Mouse (Mus musculus): Measurements from ENCODE around the gene Polrmt. TPM values are rescaled to one million over a fixed set of nuclear protein-coding genes. Genes with fewer than 3 reads are reported as not detected.

The Polrmt gene
- total and polyA plus RNA-seq, 3 experiments, result 13.5 to 50.5 (median 49.0) TPM

- H3K9ac ChIP-seq (ENCODE audit: insufficient read depth, low read depth), result no peak overlapping the region
- no peaks in the 10 kb centered on the region for H3K79me2 ChIP-seq (replicated peaks; ENCODE audit: control insufficient read depth, extremely low read depth, insufficient read depth, poor library complexity, severe bottlenecking)
- dilution Hi-C loops (cut with MboI; ENCODE audit: extremely low pct_ligation_motif_present, extremely low pct_unique_long_range_greater_than_20kb, low sequenced_read_pairs), result no loop called here
- H3K4me3 ChIP-seq (replicated peaks in 1 of 3; ENCODE audit: low read depth in 2 of 3, low read length in 2 of 3, poor library complexity in 1 of 3), result no peak overlapping the region
- peaks cover 35% of the 10 kb centered on the region for H3K9me3 ChIP-seq (replicated peaks; ENCODE audit: low read length)
- in situ Hi-C loops (cut with MboI; ENCODE audit: low pct_ligation_motif_present, low pct_unique_long_range_greater_than_20kb, low sequenced_read_pairs), result no loop called here
- peaks cover 72 to 83% of the 10 kb centered on the region in 2 experiments for H3K36me3 ChIP-seq (replicated peaks in 1 of 2; ENCODE audit: control insufficient read depth in 1 of 2, insufficient read depth in 1 of 2, low read length in 1 of 2)
- H3K4me1 ChIP-seq (ENCODE audit: control insufficient read depth in 1 of 2, insufficient read depth in 2 of 2), result no peaks in the 10 kb centered on the region
- no peak for DNase-seq (ENCODE audit: extremely low read depth)
- no peak overlapping the region for H3K4me2 ChIP-seq (ENCODE audit: insufficient read depth, low read depth, poor library complexity, severe bottlenecking)
- TF ChIP-seq ELF1 (IDR thresholded peaks at IDR 0.05; ENCODE audit: low read depth, low read length) (no peak), JUND (conservative IDR thresholded peaks at IDR 0.05; ENCODE audit: low read depth, low read length) (no peak), USF1 (IDR thresholded peaks at IDR 0.05; ENCODE audit: low read depth, low read length) (no peak), CTCF (conservative IDR thresholded peaks at IDR 0.05 in 1 of 2, IDR thresholded peaks at IDR 0.05 in 1 of 2; ENCODE audit: low read depth in 2 of 2, low read length in 2 of 2) (no peak), HCFC1 (IDR thresholded peaks at IDR 0.05; ENCODE audit: low read depth, low read length) (no peak)
- no peak overlapping the region for H3K27ac ChIP-seq (ENCODE audit: insufficient read depth, low read depth)
- H3K27me3 ChIP-seq (replicated peaks), result no peaks in the 10 kb centered on the region
Observed at GRCm38 (mm10) chr10:79735361-79735760, 11.0 kb downstream of the Polrmt start.

- H3K9me3 ChIP-seq (replicated peaks; ENCODE audit: low read length), result peaks cover 35% of the 10 kb centered on the region
- H3K36me3 ChIP-seq (replicated peaks in 1 of 2; ENCODE audit: control insufficient read depth in 1 of 2, insufficient read depth in 1 of 2, low read length in 1 of 2), result peaks cover 57 to 68% of the 10 kb centered on the region in 2 experiments
- TF ChIP-seq ZNF384 (IDR thresholded peaks at IDR 0.05; ENCODE audit: low read depth, low read length) (no peak), MEF2A (IDR thresholded peaks at IDR 0.05; ENCODE audit: borderline replicate concordance, low read depth, low read length) (no peak), UBTF (IDR thresholded peaks at IDR 0.05; ENCODE audit: low read depth, low read length) (no peak), POLR2A (IDR thresholded peaks at IDR 0.05; ENCODE audit: low read depth, low read length) (no peak), ZKSCAN1 (IDR thresholded peaks at IDR 0.05; ENCODE audit: borderline replicate concordance, low read depth, low read length) (no peak), SIN3A (IDR thresholded peaks at IDR 0.05; ENCODE audit: low read length) (no peak), NELFE (IDR thresholded peaks at IDR 0.05; ENCODE audit: low read depth, low read length) (no peak), MXI1 (IDR thresholded peaks at IDR 0.05; ENCODE audit: low read depth, low read length) (no peak), CTCF (conservative IDR thresholded peaks at IDR 0.05 in 1 of 2, IDR thresholded peaks at IDR 0.05 in 1 of 2; ENCODE audit: low read depth in 2 of 2, low read length in 2 of 2) (no peak), E2F4 (IDR thresholded peaks at IDR 0.05; ENCODE audit: insufficient replicate concordance, low read depth, low read length) (no peak), JUND (conservative IDR thresholded peaks at IDR 0.05; ENCODE audit: low read depth, low read length) (no peak), RCOR1 (conservative IDR thresholded peaks at IDR 0.05; ENCODE audit: low read depth, low read length) (no peak), JUN (IDR thresholded peaks at IDR 0.05; ENCODE audit: insufficient read depth, low read depth, low read length) (no peak), MAFK (IDR thresholded peaks at IDR 0.05; ENCODE audit: insufficient replicate concordance, low read length) (no peak), TCF12 (IDR thresholded peaks at IDR 0.05; ENCODE audit: low read depth, low read length) (no peak), KAT2A (IDR thresholded peaks at IDR 0.05; ENCODE audit: insufficient replicate concordance, low read length) (no peak)
- no peak for DNase-seq (ENCODE audit: extremely low read depth)
- in situ Hi-C loops (cut with MboI; ENCODE audit: low pct_ligation_motif_present, low pct_unique_long_range_greater_than_20kb, low sequenced_read_pairs), result loop anchor here (5.0 kb wide), 1 partner anchor 42 kb away; no protein-coding TSS in a partner anchor
- peaks cover 0 to 1% of the 10 kb centered on the region in 2 experiments; a peak in 1 of 4 replicates for H3K4me1 ChIP-seq (ENCODE audit: control insufficient read depth in 1 of 2, insufficient read depth in 2 of 2)
- no peaks in the 10 kb centered on the region for H3K79me2 ChIP-seq (replicated peaks; ENCODE audit: control insufficient read depth, extremely low read depth, insufficient read depth, poor library complexity, severe bottlenecking)
- H3K27me3 ChIP-seq (replicated peaks), result no peaks in the 10 kb centered on the region
- H3K9ac ChIP-seq (ENCODE audit: insufficient read depth, low read depth), result no peak overlapping the region
- H3K4me3 ChIP-seq (replicated peaks in 1 of 3; ENCODE audit: low read depth in 2 of 3, low read length in 2 of 3, poor library complexity in 1 of 3), result no peak overlapping the region
- dilution Hi-C loops (cut with MboI; ENCODE audit: extremely low pct_ligation_motif_present, extremely low pct_unique_long_range_greater_than_20kb, low sequenced_read_pairs), result no loop called here
- H3K4me2 ChIP-seq (ENCODE audit: insufficient read depth, low read depth, poor library complexity, severe bottlenecking), result no peak overlapping the region
- H3K27ac ChIP-seq (ENCODE audit: insufficient read depth, low read depth), result no peak overlapping the region
Observed at GRCm38 (mm10) chr10:79733847-79734246, 12.5 kb downstream of the Polrmt start.
